Mouse (Mus musculus) gastrocnemius, postnatal 14 days (tissue): Measurements from ENCODE around the gene Ccm2l. TPM values are rescaled to one million over a fixed set of nuclear protein-coding genes. Genes with fewer than 3 reads are reported as not detected.
A peak's percentile ranks its signal among the peaks of the same experiment; 100 is the strongest.

Experiments used
- DNase-seq: peaks from one replicate; pipeline ENCODE4 v3.0.0; 2021; ENCODE audit warnings: mixed read lengths
- intact Hi-C: fragments of 180-260 bp; cut with DNase I; formaldehyde crosslinking; loops from one replicate; pipeline ENCODE4 v1.15.1; 2025; ENCODE audit warnings: low total_unique reads
- total RNA-seq, 2 experiments: library from RNA; stranded (reverse); gene quantifications; 2 replicates each; pipeline ENCODE4 v1.2.3; 2021

The Ccm2l gene
- total RNA-seq, 2 experiments from 2014 or later = 5.9 to 9.1 TPM

DNA sequence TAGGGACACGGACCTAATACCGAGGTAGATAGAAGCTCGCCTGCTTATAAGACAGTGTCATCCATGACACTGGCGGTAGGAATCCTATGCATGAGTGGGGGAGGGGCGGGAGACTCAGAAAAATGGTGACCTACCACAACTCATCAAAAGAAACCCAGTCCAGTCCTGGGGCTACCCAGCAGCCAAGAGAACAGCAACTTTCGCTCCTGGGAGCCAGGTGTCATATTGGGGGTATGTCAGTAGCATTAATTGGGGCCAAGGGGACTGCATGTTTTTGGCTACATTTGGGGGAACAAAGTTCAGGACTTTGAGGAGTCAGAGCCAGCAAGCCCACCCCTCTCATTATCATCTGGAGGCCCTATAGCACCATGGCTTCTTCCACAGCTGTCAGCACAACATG is 14.7 kb upstream of the Ccm2l start:
- DNase-seq = no peak
- intact Hi-C loops = loop anchor here (5.0 kb wide), 1 partner anchor 96 kb away; no protein-coding TSS in a partner anchor

GRCm38 (mm10) chr2:153051537-153051936 is 14.2 kb upstream of the Ccm2l start:
- DNase-seq = no peak
- intact Hi-C loops = loop anchor here (5.0 kb wide), 1 partner anchor 96 kb away; no protein-coding TSS in a partner anchor

- intact Hi-C loops = loop anchor here (5.0 kb wide), 1 partner anchor 94 kb away; no protein-coding TSS in a partner anchor
- no peak for DNase-seq
These were observed 12.9 kb upstream of the Ccm2l start for GRCm38 (mm10) chr2:153052700-153053351.

GRCm38 (mm10) chr2:153053896-153054295 is 11.9 kb upstream of the Ccm2l start:
- no peak for DNase-seq
- intact Hi-C loops = loop anchor here (5.0 kb wide), 1 partner anchor 93 kb away; no protein-coding TSS in a partner anchor

- intact Hi-C loops = no loop called here
- no peak for DNase-seq
These were observed 10.4 kb upstream of the Ccm2l start for GRCm38 (mm10) chr2:153055270-153055920.

GRCm38 (mm10) chr2:153058365-153058764 is 7.4 kb upstream of the Ccm2l start:
- no peak for DNase-seq
- intact Hi-C loops = no loop called here

DNA sequence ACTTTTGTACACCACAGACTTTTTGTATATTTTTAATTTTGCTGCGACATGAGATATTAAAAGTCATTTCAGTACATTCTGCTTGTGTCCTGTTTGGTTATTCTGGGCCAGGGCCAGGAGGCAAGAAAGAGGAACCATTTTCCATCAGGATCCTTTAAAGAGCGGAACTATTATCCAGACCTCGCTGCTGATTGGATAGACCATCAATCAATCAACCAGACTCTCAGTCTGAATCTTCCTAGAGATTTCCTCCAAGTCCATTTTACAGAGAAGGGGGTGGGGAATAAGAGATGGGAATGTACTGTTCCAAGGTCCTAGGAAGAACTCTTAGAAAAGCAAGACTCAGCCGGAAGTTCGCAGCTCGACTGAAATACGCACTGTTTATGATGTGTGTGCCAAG is 5.5 kb upstream of the Ccm2l start:
- no peak for DNase-seq
- intact Hi-C loops = no loop called here

DNA sequence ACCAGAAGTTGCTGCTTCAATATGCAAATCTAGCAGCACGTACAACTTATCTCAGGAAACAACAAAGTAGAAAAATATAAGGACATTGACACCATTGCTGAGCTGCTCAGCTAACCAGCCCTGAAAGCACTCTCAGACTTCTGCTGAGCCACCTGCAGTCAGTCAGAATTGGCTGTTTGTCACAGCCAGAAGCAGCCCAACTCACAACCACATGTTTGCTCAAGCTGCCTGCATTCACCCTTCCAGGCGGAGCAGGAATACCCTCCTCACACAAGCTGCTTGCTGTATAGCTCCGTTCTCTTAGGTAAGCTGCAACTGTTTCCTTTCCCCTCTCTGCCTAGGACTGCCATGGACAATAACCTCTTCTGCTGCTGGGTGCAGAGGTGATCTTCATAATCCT is 2.4 kb upstream of the Ccm2l start:
- DNase-seq = no peak
- intact Hi-C loops = no loop called here

- intact Hi-C loops = no loop called here
- no peak for DNase-seq
These were observed 1.4 kb upstream of the Ccm2l start for GRCm38 (mm10) chr2:153064190-153064970.

GRCm38 (mm10) chr2:153066991-153067390 is 1.2 kb downstream of the Ccm2l start:
- no peak for DNase-seq
- intact Hi-C loops = no loop called here

- intact Hi-C loops = no loop called here
- DNase-seq = no peak
These were observed 5.2 kb downstream of the Ccm2l start for GRCm38 (mm10) chr2:153070762-153071490.

DNA sequence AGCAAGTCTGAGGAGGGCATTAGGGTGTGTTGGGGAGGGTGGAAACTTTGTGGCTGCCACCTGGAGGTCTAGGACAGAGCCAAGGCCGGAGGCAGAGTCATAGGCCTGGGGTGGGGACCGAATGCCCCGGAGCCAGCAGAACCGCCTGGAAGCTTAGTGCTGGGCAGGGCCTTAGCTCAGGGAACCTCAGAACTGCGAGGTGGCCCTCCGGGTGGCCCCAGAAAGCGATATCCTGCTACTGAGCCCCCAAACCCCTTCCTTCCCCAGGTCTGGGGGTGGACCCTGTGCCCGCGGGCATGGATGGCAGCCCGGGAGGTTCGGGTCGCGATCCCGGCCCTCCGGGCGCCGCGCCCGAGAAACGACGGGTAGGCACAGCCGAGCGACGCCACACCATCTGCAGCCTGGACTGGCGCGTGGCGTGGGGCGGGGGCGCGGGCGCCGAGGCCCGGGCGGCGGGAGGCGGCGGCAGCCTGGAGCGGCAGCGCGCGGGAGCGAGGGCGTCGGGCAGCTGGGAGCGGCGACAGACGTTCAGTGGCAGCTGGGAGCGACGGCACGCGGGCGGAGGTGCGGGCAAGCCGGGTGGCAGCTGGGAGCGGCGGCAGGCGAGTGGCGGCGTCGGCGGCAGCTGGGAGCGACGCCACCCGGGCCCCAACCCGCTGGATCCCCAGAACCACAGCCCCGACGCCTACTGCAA is 5.9 kb downstream of the Ccm2l start:
- intact Hi-C loops = no loop called here

DNA sequence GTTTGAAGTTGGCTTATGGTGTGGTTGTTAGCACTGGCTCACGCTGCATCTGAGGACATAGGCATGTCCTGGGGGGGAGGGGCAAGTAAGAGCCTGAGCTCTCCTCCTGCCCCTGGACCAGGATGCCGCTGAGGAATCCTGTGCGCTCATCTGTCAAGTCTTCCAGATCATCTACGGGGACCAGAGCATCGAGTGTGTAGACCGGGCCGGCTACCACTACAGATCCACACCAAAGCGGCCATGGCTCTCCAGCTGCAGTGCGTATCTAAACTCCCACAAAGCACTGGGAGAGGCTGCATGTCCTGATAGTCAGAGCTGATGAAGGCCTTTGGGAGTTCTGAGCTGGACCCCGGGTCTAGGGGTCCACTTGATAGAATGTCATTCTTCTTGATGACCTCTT is 8.9 kb downstream of the Ccm2l start:
- intact Hi-C loops = no loop called here
- no peak for DNase-seq

More for the DNA sequence above, 5.9 kb downstream of the Ccm2l start:
- DNase-seq = peak; percentile 32

DNA sequence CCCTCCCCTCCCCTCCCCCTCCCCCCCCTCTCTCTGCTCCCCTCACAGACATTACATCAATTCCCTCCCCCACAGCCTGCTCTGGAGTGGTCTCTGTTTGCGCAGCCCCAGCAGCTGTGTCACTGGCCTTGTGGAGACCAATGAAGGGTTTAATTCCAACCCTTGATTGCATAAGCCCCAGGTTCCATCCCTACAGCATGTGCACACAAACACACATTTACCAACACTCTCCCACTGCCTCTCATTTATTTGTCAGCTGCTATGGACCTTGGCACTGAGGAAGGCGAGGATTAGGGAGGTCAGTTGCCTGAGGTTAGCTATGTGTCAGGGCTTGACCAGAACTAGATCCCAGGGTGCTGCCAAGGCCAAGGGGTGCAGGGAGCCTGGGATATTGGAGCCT is 10.2 kb downstream of the Ccm2l start:
- intact Hi-C loops = no loop called here
- no peak for DNase-seq

GRCm38 (mm10) chr2:153080841-153081523 is 15.2 kb downstream of the Ccm2l start:
- peak; percentile 68 for DNase-seq

GRCm38 (mm10) chr2:153081866-153082265 is 16.1 kb downstream of the Ccm2l start:
- intact Hi-C loops = no loop called here
- DNase-seq = no peak

More at GRCm38 (mm10) chr2:153080841-153081523, 15.2 kb downstream of the Ccm2l start:
- intact Hi-C loops = no loop called here

DNA sequence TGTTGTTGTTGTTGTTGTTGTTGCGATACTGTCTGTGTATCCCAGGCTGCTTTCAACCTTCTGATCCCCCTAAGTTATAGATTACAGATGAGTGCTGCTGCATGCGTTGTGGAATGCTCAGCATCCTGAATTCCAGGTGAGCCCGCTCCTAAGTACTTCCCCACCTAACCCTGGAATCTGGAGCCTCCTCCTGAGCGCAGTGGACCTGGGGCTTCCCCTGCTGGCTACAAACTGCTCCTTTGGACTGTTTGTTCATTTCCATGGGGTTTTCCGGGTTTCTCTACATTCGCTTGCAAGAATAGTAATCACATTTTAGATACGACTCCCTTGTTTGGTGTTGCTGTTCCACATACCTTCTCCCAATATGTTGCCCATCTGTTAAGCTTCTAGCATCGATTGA is 17.5 kb downstream of the Ccm2l start:
- DNase-seq = no peak
- intact Hi-C loops = no loop called here

GRCm38 (mm10) chr2:153083824-153084223 is 18.1 kb downstream of the Ccm2l start:
- intact Hi-C loops = no loop called here

More at GRCm38 (mm10) chr2:153083824-153084223, 18.1 kb downstream of the Ccm2l start:
- DNase-seq = no peak
